Mouse (Mus musculus) limb, embryonic 14.5 days (tissue): Measurements from ENCODE around the gene C1qc. TPM values are rescaled to one million over a fixed set of nuclear protein-coding genes. Genes with fewer than 3 reads are reported as not detected.

Experiments used
- ATAC-seq: fragments of 200-750 bp; cut with Nextera tagmentation; 2 replicates; pipeline ENCODE4 v1.8.0; 2017; ENCODE audit warnings: low read depth, moderate number of reproducible peaks, moderate TSS enrichment; ENCODE audit not compliant: low FRiP score
- DNase-seq: peaks from one replicate; pipeline ENCODE4 v3.0.0-alpha.2; 2015; ENCODE audit warnings: low spot score
- H3K27ac ChIP-seq: fragments of 300-500 bp; sonication (generic); replicated peaks from 2 replicates; pipeline ENCODE4 v1.5.1; 2014; ENCODE audit warnings: low read depth, mild to moderate bottlenecking, low read length, moderate library complexity, mixed read lengths
- H3K27me3 ChIP-seq: fragments of 300-500 bp; sonication (generic); 2 replicates; pipeline ENCODE4 v1.6.1; 2014; ENCODE audit warnings: low read length, mixed read lengths; ENCODE audit not compliant: control insufficient read depth, insufficient read depth
- H3K36me3 ChIP-seq: fragments of 300-500 bp; sonication (generic); 2 replicates; pipeline ENCODE4 v1.6.1; 2014; ENCODE audit warnings: mild to moderate bottlenecking, low read length, moderate library complexity, mixed read lengths; ENCODE audit not compliant: control insufficient read depth, insufficient read depth
- H3K4me1 ChIP-seq: fragments of 300-500 bp; sonication (generic); 2 replicates; pipeline ENCODE4 v1.6.1; 2014; ENCODE audit warnings: antibody characterized with exemption, low read length, mixed read lengths; ENCODE audit not compliant: control insufficient read depth, insufficient read depth
- H3K4me2 ChIP-seq: fragments of 300-500 bp; sonication (generic); replicated peaks from 2 replicates; pipeline ENCODE4 v1.6.1; 2014; ENCODE audit warnings: low read depth, mild to moderate bottlenecking, low read length, moderate library complexity; ENCODE audit not compliant: severe bottlenecking
- H3K4me3 ChIP-seq: fragments of 300-500 bp; sonication (generic); replicated peaks from 2 replicates; pipeline ENCODE4 v1.5.1; 2014; ENCODE audit warnings: low read length
- H3K9ac ChIP-seq: fragments of 300-500 bp; sonication (generic); 2 replicates; pipeline ENCODE4 v1.6.1; 2014; ENCODE audit warnings: mild to moderate bottlenecking, low read depth, low read length, moderate library complexity; ENCODE audit not compliant: severe bottlenecking
- H3K9me3 ChIP-seq: fragments of 300-500 bp; sonication (generic); 2 replicates; pipeline ENCODE4 v1.6.1; 2016; ENCODE audit warnings: low read length; ENCODE audit not compliant: control insufficient read depth
- POLR2A ChIP-seq: fragments of 200-500 bp; IDR thresholded peaks from 2 replicates; pipeline ENCODE4 v1.8.0; 2012; ENCODE audit warnings: inconsistent platforms, mild to moderate bottlenecking, moderate library complexity, borderline replicate concordance; ENCODE audit not compliant: insufficient read depth, insufficient read length; ENCODE audit errors: extremely low read depth
- WGBS: fragments of 180-500 bp; shearing (Covaris S2); extraction: QIAGEN DNeasy Blood & Tissue Kit; methylation state at CpG from one replicate; pipeline ENCODE4 v1.1.7; 2014; 5-methylcytosine and 5-hydroxymethylcytosine counted together
- polyA plus RNA-seq, 2 experiments: library from polyadenylated mRNA; depleted of rRNA in 1 of 2; stranded (reverse) in 1 of 2; unstranded in 1 of 2; fragments of >200 nt; fragmentation: Nextera tagmentation in 1 of 2; extraction: Ambion mirVana in 1 of 2; gene quantifications; 2 replicates each; pipeline versions ENCODE4 v1.2.1 to v1.2.3; 2012 to 2014

C1qc gene
- polyA plus RNA-seq, 2 experiments = 36.7 to 40.5 TPM

DNA sequence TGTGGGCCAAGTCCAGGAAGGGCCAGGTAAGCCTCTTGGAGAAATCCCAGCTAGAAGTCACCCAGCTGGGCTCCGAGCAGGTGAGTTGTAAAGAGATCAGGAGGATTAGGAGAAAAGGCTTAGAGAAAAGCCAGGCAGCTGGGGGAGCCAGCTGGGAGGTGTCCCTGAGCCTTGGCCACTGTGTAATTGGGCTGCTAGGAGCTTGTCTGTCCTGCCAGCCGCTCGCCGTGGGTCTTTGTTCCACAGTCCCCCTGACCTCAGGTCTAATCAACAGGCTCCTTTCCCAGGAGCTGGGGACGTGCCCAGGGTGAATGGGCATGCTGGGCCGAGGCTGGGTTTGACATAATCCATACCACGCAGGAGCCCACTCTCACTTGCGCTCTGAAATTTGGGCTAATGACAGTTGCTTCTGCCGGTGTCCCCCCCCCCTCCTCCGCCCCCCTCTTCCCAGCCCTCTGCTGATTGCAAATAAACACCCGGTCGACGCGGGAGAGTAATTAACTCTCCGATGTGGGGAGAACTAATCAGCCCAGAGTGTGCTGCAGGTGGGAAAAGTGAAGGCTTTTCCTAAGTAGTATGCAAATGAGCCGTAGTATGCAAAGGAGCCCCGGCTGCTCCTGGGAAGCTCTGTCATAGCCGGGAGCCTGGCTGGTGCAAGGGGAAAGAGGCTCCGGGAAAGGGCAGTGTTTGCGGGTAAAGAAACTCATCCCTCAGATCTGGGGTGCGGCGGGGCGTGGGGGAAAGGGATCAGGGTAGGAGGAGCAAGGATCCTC, 12.1 kb upstream of the C1qc start:
- WGBS = 1% methylated on average over 23 of the region's 23 CpGs

DNA sequence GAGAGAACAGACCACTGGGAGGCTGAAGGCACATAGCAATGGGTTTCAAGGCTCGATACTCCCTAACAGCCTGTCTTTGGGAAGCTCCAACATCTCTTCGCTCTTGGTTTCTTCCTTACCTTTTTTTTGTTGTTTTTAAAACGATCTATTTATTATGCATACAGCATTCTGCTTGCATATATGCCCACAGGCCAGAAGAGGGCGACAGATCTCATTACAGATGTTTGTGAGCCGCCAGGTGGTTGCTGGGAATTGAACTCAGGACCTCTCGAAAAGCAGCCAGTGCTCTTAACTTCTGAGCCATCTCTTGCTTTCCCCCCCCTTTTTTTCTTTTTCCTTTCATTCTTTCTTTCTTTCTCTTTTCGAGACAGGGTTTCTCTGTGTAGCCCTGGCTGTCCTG, 6.3 kb upstream of the C1qc start:
- 62% methylated on average over 7 of the region's 7 CpGs for WGBS

More for the DNA sequence above, 12.1 kb upstream of the C1qc start:
- H3K9ac ChIP-seq = no peak overlapping the region
- no peak for TF ChIP-seq POLR2A
- DNase-seq (no peak), ATAC-seq (no peak)
- no peaks in the 10 kb centered on the region for H3K36me3 ChIP-seq
- H3K4me2 ChIP-seq = no peak overlapping the region
- H3K4me3 ChIP-seq = no peak overlapping the region
- no peaks in the 10 kb centered on the region for H3K4me1 ChIP-seq
- H3K27ac ChIP-seq = no peak overlapping the region
- H3K9me3 ChIP-seq = no peaks in the 10 kb centered on the region
- H3K27me3 ChIP-seq = peaks cover 44% of the 10 kb centered on the region

DNA sequence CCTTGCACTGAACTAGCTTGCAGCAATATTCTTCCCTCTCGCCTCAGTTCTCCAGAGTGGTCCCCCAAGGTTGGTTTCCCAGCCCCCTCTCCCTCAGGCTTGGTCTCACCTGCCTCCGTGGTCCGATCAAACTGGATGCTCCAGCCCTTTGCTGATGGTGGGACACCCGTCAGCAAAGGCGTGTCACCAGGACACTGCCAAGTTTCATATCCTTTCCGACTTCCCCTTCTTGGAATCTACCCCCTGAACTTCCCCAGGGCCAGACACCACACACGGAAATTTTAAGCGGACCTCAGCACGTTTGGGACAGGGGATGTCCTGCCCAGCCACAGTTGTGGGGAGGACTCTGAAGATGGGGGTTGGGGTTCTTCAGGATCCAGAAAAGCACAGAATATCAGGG, 5.8 kb upstream of the C1qc start, which contains the start of gene C1qa:
Gene C1qa (minus strand): TSS at position 167 of the 400 bp plus-strand sequence.
- DNase-seq = no peak
- 79% methylated on average over 9 of the region's 9 CpGs for WGBS
- H3K4me1 ChIP-seq = no peaks in the 10 kb centered on the region
- peaks cover 29% of the 10 kb centered on the region; the same call in 1 of the 2 replicates for H3K27me3 ChIP-seq
- H3K4me2 ChIP-seq = no peak within 1 kb of the TSS
- no peak within 1 kb of the TSS for H3K4me3 ChIP-seq
- no peak for ATAC-seq
- H3K36me3 ChIP-seq = no peaks in the 10 kb centered on the region
- H3K9ac ChIP-seq = no peak within 1 kb of the TSS
- H3K9me3 ChIP-seq = no peaks in the 10 kb centered on the region
- no peak for TF ChIP-seq POLR2A
- no peak within 1 kb of the TSS for H3K27ac ChIP-seq

More for the DNA sequence above, 6.3 kb upstream of the C1qc start:
- Histone ChIP-seq H3K9ac (no peak overlapping the region), H3K36me3 (no peaks in the 10 kb centered on the region), H3K4me2 (no peak overlapping the region), H3K27me3 (peaks cover 33% of the 10 kb centered on the region; the same call in 1 of the 2 replicates), H3K4me1 (no peaks in the 10 kb centered on the region), H3K4me3 (no peak overlapping the region), H3K27ac (no peak overlapping the region), H3K9me3 (no peaks in the 10 kb centered on the region)
- no peak for ATAC-seq
- no peak for TF ChIP-seq POLR2A
- DNase-seq = no peak

DNA sequence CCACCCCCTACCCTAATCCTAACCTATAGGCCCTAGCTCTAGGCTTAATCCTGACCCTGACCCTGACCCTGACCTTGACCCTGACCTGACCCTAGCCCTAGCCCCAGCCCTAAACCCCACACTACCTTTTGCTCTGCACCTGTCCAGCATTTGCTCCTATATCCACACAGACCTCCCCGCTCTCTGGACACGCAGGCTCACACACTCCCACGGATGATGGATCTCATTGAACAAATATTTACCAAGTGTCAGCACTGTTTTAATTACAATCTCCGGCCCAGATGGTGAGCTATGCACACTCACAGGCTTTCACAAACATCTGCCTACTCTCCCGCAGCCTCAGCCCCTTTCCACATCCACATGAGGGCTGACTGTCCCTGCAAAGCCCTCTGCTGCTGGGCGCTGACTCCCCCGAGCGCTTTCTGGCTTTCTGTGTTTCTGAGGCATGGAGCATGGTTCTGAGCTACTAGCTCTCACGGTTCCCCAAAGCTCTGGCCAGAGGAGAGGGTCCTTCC, 5.3 kb upstream of the C1qc start:
- Histone ChIP-seq H3K36me3 (no peaks in the 10 kb centered on the region), H3K4me3 (no peak overlapping the region), H3K9ac (no peak overlapping the region), H3K27ac (no peak overlapping the region), H3K9me3 (no peaks in the 10 kb centered on the region), H3K27me3 (peaks cover 26% of the 10 kb centered on the region; the same call in 1 of the 2 replicates), H3K4me2 (no peak overlapping the region), H3K4me1 (no peaks in the 10 kb centered on the region)
- DNase-seq (no peak), ATAC-seq (no peak)
- WGBS = 64% methylated on average over 9 of the region's 9 CpGs
- TF ChIP-seq POLR2A = no peak

DNA sequence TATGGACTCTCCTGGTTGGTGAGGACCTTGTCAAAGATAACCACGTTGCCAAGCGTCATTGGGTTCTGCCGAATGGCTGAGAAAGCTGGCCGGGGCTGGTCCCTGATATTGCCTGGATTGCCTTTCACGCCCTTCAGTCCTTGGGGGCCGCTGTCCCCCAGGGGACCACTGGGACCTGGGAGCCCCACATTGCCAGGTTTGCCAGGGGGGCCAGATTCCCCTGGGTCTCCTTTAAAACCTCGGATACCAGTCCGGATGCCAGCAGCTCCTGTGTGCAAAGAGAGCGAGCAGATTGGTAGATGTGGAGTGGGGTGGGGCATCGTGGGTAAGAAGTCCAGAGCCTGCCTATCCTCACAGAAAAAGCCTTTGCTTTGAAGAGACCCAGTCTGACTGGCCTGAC, 3.6 kb upstream of the C1qc start:
- TF ChIP-seq POLR2A = no peak
- ATAC-seq (no peak), DNase-seq (no peak)
- no peak overlapping the region for H3K9ac ChIP-seq
- WGBS = 31% methylated on average over 10 of the region's 10 CpGs
- H3K4me2 ChIP-seq = no peak overlapping the region
- no peaks in the 10 kb centered on the region for H3K9me3 ChIP-seq
- H3K4me3 ChIP-seq = no peak overlapping the region
- no peaks in the 10 kb centered on the region for H3K4me1 ChIP-seq
- no peaks in the 10 kb centered on the region for H3K36me3 ChIP-seq
- H3K27me3 ChIP-seq = peaks cover 26% of the 10 kb centered on the region; the same call in 1 of the 2 replicates
- H3K27ac ChIP-seq = no peak overlapping the region
